Mouse (Mus musculus): ENCODE measurements at regions not wholly inside any gene's neighbourhood (a gene's known extent, or its start where the extent isn't known, plus 50 kb on each side); places are given as distances from the start of the nearest gene placed in this dataset.

DNA sequence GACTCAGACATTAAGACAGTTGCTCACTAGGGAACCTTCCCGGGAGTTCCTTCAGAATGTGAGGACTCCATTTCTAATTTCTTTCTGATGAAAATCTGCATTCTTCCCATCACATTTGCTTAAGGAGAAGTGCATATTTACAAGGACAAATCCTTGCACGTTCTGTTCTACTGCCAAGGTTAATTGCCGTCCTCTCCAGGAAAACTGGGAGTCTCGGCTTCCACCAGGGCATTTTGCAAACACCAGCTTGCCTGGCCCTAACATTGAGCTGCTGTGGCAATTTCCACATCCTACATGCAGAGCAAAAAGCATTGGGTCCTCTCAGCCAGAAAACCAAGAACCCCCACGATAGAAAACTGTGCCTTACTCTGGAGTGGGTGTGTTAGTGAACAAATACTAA, 91.5 kb upstream of the Noct start:
- H3K9ac ChIP-seq, result no peak overlapping the region
- peaks cover 9% of the 10 kb centered on the region; the same call in 1 of the 2 replicates for H3K4me1 ChIP-seq (replicated peaks)
- no peak overlapping the region for H3K27ac ChIP-seq (replicated peaks)
- H3K4me2 ChIP-seq, result no peak overlapping the region
- H3K36me3 ChIP-seq, result no peaks in the 10 kb centered on the region
- 88% methylated on average over 5 of the region's 5 CpGs for WGBS
- no peaks in the 10 kb centered on the region for H3K27me3 ChIP-seq
- no peak for ATAC-seq (ENCODE audit: low read depth)
- H3K9me3 ChIP-seq, result no peaks in the 10 kb centered on the region
- H3K4me3 ChIP-seq, result no peak overlapping the region

DNA sequence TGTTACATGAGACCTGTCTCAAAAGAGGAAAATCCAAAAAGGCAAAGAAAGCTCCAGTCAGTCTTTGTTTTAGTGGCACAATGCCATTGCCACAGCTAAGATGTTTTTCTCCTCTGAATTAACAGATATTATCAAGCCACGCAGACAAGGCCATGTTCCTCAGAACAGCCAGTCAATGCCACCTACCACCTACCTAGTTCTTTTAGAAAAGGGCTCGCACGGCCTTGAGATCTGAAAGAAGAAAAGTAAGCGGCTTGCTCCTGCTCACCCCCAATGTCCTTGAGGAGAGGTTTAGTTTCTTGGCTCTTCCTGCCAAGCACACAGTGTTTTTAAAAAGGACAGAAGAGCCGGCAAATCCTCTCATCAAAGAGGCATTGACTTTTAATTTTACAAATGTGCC, 88.7 kb upstream of the Noct start:
- 76% methylated on average over 5 of the region's 5 CpGs for WGBS
- peaks cover 9% of the 10 kb centered on the region; the same call in 1 of the 2 replicates for H3K4me1 ChIP-seq (replicated peaks)
- no peak overlapping the region for H3K4me2 ChIP-seq
- ATAC-seq (ENCODE audit: low read depth), result no peak
- H3K9ac ChIP-seq, result no peak overlapping the region
- H3K9me3 ChIP-seq, result no peaks in the 10 kb centered on the region
- H3K36me3 ChIP-seq, result no peaks in the 10 kb centered on the region
- H3K4me3 ChIP-seq, result no peak overlapping the region
- no peak overlapping the region for H3K27ac ChIP-seq (replicated peaks)
- no peaks in the 10 kb centered on the region for H3K27me3 ChIP-seq

DNA sequence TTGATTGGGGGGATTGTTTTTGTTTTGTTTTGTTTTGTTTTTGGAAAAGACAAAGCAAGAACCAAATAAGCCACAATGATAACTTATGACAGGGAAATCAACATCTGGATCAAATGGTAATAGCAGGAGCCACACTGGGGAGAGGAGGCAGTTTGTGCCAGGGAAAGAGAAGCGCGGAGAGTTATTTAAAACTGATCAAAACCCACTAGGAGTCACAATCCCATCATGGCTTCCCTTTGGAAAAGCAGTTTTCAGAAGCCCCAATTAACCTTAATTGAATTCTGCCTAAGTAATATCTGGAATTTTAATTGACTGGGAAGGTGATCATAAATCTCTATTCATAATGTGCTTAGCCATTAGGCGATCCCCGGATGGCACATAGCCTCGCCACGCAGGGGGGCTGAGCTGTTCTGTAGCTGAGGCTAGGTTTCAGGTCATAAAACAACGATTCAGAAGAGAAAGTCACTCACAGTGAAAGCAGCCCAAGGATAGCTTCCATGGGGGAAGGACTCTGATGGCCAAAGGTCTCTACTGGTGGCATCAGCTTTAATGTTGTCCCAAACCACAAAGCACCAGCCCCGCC, 86.4 kb upstream of the Noct start:
- ATAC-seq (ENCODE audit: low read depth), result peak; percentile 84
- Histone ChIP-seq H3K27ac (replicated peaks) (peak overlapping the region; percentile 49; the same call in 1 of the 2 replicates), H3K4me3 (no peak overlapping the region), H3K4me1 (replicated peaks) (peaks cover 13% of the 10 kb centered on the region), H3K4me2 (no peak overlapping the region), H3K27me3 (no peaks in the 10 kb centered on the region), H3K9me3 (no peaks in the 10 kb centered on the region; the same call in 1 of the 2 replicates), H3K36me3 (no peaks in the 10 kb centered on the region), H3K9ac (no peak overlapping the region)
- WGBS, result 32% methylated on average over 7 of the region's 8 CpGs

DNA sequence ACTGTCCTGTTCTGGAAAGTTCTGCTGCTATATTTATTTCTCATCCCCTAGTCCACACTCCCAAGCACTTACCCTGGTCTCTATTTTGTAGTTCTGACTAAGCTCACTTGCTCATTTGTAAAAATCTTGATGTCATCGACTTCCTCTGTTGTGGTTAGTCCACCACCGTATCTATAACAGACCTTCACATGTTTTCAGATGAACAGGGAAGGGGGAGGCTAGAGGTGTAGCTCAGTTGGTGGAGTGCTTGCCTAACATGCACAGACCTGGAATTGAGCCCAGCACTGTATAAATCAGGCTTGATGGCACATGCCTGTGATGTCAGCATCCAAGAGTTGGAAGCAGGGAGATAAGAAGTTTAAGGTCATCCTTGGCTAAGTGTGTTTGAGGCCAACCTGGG, 78.3 kb upstream of the Noct start:
- Histone ChIP-seq H3K4me1 (replicated peaks) (peaks cover 4% of the 10 kb centered on the region), H3K27ac (replicated peaks) (no peak overlapping the region), H3K27me3 (no peaks in the 10 kb centered on the region), H3K36me3 (no peaks in the 10 kb centered on the region), H3K4me3 (no peak overlapping the region), H3K4me2 (no peak overlapping the region), H3K9ac (no peak overlapping the region), H3K9me3 (no peaks in the 10 kb centered on the region; the same call in 1 of the 2 replicates)
- no peak for ATAC-seq (ENCODE audit: low read depth)
- 93% methylated on average over 2 of the region's 2 CpGs for WGBS

DNA sequence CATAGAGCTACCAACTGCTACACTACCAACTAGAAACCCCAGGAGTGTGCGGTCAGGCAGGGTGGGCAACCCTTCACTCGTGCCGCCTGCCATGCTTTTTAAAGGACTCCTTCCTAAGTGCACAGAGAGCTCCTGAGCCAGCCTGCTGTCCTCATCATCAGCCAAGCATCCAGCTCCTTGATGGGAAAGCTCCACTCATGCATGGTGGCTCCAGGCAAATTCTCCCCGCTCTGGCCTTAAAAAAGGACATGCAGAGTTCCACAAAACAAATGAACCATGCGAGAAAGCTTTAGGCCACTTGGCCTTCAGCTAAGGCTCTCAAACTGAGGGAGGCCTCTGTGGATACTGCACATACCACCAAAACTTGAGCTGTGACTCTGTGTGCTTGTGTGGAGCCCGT, 74.2 kb upstream of the Noct start:
- no peaks in the 10 kb centered on the region for H3K9me3 ChIP-seq
- no peak overlapping the region for H3K27ac ChIP-seq (replicated peaks)
- no peaks in the 10 kb centered on the region for H3K27me3 ChIP-seq
- H3K4me1 ChIP-seq (replicated peaks), result no peaks in the 10 kb centered on the region
- WGBS, result 79% methylated on average over 6 of the region's 6 CpGs
- no peak overlapping the region for H3K9ac ChIP-seq
- no peak overlapping the region for H3K4me2 ChIP-seq
- no peaks in the 10 kb centered on the region for H3K36me3 ChIP-seq
- no peak overlapping the region for H3K4me3 ChIP-seq
- no peak for ATAC-seq (ENCODE audit: low read depth)

DNA sequence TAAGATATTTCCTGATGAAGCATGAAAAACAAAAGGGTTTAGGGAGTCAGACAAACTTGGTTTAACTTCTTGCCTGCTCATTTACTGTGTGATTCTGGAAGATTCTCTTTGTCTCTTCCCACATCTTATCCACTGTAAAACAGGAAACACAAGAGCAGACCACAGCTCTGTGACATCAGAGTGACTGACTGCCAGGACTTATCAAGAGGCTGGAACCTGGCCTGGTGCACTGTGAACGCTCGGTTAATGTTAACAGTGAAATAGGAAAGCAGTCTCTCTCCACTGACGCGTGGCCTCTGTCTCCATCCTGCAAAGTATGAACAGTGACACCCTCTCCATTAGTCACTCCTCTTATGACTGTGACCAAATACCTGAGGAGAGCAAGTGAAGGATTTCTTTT, 73.1 kb upstream of the Noct start:
- 88% methylated on average over 4 of the region's 4 CpGs for WGBS
- no peak for ATAC-seq (ENCODE audit: low read depth)
- no peak overlapping the region for H3K9ac ChIP-seq
- no peaks in the 10 kb centered on the region for H3K9me3 ChIP-seq
- H3K27me3 ChIP-seq, result no peaks in the 10 kb centered on the region
- H3K27ac ChIP-seq (replicated peaks), result no peak overlapping the region
- H3K36me3 ChIP-seq, result no peaks in the 10 kb centered on the region
- H3K4me1 ChIP-seq (replicated peaks), result peaks cover under 1% of the 10 kb centered on the region; the same call in 1 of the 2 replicates
- H3K4me3 ChIP-seq, result no peak overlapping the region
- no peak overlapping the region for H3K4me2 ChIP-seq

DNA sequence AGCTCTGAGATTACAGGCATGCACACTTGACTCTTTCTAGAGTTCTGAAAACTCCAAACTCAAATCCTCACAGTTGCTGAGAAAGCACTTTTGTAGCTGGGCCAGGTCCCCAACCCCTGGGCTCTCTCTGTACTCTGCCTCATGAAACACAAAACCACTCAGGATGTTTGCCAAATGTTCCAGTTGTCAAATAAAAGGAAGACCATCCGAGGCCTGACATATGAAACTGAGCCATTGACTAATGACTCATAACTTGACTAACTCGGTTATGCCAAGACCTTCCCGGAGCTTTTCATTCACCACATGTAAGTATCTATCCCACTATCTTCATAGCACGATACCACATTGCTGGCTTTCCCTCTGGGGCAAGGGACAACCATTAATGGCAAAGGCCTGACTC, 68.6 kb upstream of the Noct start:
- H3K27ac ChIP-seq (replicated peaks), result peak overlapping the region; percentile 77; the same call in 1 of the 2 replicates

DNA sequence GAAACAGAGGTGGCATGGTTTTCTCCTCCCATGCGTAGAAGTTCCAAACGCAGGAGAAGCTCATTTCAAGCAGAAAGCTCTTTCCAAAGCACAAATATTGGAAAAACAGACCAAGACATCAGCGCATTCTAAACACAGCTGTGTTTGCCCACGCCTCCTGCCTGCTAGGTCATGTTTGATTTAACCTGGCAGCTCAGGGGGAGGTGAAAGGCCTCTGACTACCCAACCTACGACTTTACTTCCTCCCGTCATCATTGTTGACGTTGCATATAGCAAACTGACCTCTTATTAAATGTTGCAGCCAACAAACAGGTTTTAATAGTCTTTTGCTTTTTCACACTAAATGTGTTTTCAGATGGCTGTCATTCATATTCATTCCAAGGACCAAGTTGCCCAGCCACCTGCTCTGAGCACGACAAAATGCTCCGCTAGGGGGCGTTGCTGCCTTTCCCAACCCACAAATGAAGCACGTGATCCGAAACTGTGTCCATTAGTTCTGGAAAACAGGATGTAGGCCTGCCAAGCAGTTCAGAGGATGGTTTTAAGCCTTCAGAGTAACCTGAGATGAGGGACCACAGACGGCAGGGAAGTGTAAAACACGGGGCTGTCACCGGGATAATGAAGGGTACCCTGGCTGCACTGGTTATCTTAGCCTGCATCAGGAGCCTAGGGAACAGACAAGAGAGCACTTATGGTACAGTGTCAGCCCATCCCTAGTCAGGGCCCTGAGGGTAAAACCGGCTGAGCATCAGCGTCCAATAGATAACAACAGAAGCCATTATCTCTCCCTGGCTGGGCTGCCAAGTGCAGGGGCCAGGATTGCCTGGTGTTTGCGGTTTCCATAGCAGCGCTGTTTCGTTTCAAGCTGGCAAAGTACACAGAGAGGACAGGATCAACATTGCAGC, 67.6 kb upstream of the Noct start:
- Histone ChIP-seq H3K27ac (replicated peaks) (peak overlapping the region; percentile 77), H3K4me2 (peak overlapping the region; percentile 13), H3K4me3 (no peak overlapping the region), H3K27me3 (no peaks in the 10 kb centered on the region), H3K9me3 (no peaks in the 10 kb centered on the region), H3K36me3 (no peaks in the 10 kb centered on the region), H3K4me1 (replicated peaks) (peaks cover 26% of the 10 kb centered on the region), H3K9ac (no peak overlapping the region)
- ATAC-seq (ENCODE audit: low read depth), result peak; percentile 93
- WGBS, result 39% methylated on average over 20 of the region's 20 CpGs

More for the DNA sequence above, 68.6 kb upstream of the Noct start:
- no peak overlapping the region for H3K4me2 ChIP-seq
- WGBS, result 63% methylated on average over 4 of the region's 4 CpGs
- no peak for ATAC-seq (ENCODE audit: low read depth)
- H3K9me3 ChIP-seq, result no peaks in the 10 kb centered on the region
- H3K9ac ChIP-seq, result no peak overlapping the region
- H3K4me1 ChIP-seq (replicated peaks), result peaks cover 26% of the 10 kb centered on the region
- no peaks in the 10 kb centered on the region for H3K27me3 ChIP-seq
- H3K36me3 ChIP-seq, result no peaks in the 10 kb centered on the region
- H3K4me3 ChIP-seq, result no peak overlapping the region

DNA sequence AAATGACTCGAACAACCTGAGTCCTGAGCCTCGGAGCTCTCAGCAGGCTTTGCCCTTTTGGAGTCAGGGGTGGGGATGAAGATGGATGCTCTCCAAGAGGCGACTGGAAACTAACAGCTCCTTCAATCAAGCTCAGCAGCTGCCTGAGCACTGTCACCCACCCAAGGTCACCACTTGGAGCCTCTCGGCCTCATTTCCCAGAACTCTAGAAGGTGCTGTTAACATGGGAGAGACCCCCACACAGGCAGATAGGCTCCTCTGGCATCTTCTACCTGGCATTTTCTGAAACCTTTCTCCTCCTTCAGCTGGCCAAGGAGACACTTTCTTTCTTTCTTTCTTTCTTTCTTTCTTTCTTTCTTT, 67.0 kb upstream of the Noct start:
- Histone ChIP-seq H3K36me3 (no peaks in the 10 kb centered on the region), H3K4me1 (replicated peaks) (peaks cover 26% of the 10 kb centered on the region), H3K9me3 (no peaks in the 10 kb centered on the region), H3K9ac (no peak overlapping the region), H3K4me2 (peak overlapping the region; percentile 13; the same call in 1 of the 2 replicates), H3K27me3 (no peaks in the 10 kb centered on the region), H3K27ac (replicated peaks) (peak overlapping the region; percentile 77), H3K4me3 (no peak overlapping the region)
- 10% methylated on average over 4 of the region's 4 CpGs for WGBS
- ATAC-seq (ENCODE audit: low read depth), result peak; percentile 60; the same call in 1 of the 2 replicates

DNA sequence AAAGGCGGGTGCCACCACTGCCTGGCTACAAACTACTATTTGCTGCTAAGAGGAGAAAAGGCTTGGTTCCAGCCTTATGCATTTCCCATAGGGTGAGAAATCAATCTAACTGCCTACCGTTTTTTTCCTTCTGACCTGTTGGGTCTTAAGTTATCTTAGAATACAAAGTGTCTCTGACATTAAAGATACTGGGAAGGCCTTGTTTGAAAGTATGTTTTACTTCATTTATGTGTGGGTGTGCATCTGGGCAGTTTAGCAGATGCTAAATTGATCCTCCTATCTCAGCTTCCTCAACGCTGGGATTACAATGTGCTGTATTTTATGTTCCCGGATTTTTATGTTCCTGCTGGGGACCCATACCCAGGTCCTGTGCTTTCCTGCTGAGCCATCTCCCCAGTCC, 65.8 kb upstream of the Noct start:
- H3K36me3 ChIP-seq, result no peaks in the 10 kb centered on the region

DNA sequence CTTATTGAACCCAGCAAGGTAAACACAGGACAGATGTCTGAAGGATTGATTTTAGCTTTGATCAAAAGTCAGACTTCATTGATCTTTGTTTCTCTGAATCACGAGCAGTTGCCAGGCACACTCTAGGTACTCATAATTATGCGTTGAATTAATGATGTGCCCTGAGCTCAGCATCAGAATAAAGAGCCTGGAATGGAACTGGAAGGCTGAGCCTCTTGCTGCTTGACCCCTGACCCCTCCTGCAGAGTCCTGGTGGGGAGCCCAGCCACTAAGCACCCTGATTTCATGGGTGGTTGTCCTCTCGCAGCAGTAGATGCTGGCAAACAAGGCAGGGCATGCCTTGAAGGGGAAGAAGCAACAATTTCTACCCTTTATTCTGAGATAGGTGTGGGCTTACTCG, 64.9 kb upstream of the Noct start:
- Histone ChIP-seq H3K27me3 (no peaks in the 10 kb centered on the region), H3K9me3 (no peaks in the 10 kb centered on the region), H3K36me3 (no peaks in the 10 kb centered on the region), H3K4me2 (no peak overlapping the region), H3K27ac (replicated peaks) (no peak overlapping the region), H3K9ac (no peak overlapping the region), H3K4me3 (no peak overlapping the region), H3K4me1 (replicated peaks) (peaks cover 26% of the 10 kb centered on the region)
- WGBS, result 36% methylated on average over 4 of the region's 4 CpGs
- ATAC-seq (ENCODE audit: low read depth), result no peak

More for the DNA sequence above, 65.8 kb upstream of the Noct start:
- H3K27ac ChIP-seq (replicated peaks), result no peak overlapping the region
- no peak for ATAC-seq (ENCODE audit: low read depth)
- H3K4me3 ChIP-seq, result no peak overlapping the region
- H3K4me1 ChIP-seq (replicated peaks), result peaks cover 26% of the 10 kb centered on the region
- no peak overlapping the region for H3K9ac ChIP-seq
- H3K4me2 ChIP-seq, result no peak overlapping the region
- WGBS, result 60% methylated on average over 4 of the region's 4 CpGs
- H3K27me3 ChIP-seq, result no peaks in the 10 kb centered on the region
- H3K9me3 ChIP-seq, result no peaks in the 10 kb centered on the region

DNA sequence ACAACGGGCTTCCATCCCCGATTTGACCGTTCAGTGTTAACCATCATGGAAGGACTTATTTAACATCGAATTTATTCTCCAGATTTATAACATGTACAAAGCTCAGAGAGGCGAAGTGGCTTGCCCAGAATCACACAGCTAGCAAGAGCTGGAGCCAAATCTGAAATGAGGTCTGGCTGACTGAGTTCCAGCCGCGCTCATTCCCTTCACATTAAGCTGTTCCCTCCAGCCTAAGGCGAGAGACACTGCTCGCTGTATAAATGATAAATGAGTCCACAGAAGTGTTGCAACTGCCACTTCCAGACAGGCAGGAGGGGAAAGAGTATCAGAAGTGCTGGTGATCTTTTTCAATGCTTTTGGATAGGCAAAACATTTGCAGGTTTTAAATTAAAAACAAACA, 64.4 kb upstream of the Noct start:
- no peaks in the 10 kb centered on the region for H3K27me3 ChIP-seq
- H3K4me2 ChIP-seq, result no peak overlapping the region
- H3K36me3 ChIP-seq, result no peaks in the 10 kb centered on the region
- H3K9ac ChIP-seq, result no peak overlapping the region
- H3K4me1 ChIP-seq (replicated peaks), result peaks cover 26% of the 10 kb centered on the region
- H3K9me3 ChIP-seq, result no peaks in the 10 kb centered on the region
- WGBS, result 51% methylated on average over 9 of the region's 9 CpGs
- H3K4me3 ChIP-seq, result no peak overlapping the region
- ATAC-seq (ENCODE audit: low read depth), result no peak
- H3K27ac ChIP-seq (replicated peaks), result no peak overlapping the region
